Mouse (Mus musculus): ENCODE measurements around the gene Dusp16. TPM values are rescaled to one million over a fixed set of nuclear protein-coding genes. Genes with fewer than 3 reads are reported as not detected.

Dusp16 gene
- total RNA-seq, 1 experiment: 10.3 TPM

GRCm38 (mm10) chr6:134756058-134756457, 36.4 kb downstream of the Dusp16 start:
- Histone ChIP-seq H3K4me3 (ENCODE audit: insufficient read depth in 1 of 2, low read depth in 1 of 2, low read length in 2 of 2, poor library complexity in 1 of 2, severe bottlenecking in 1 of 2) (no peak overlapping the region), H3K36me3 (ENCODE audit: control insufficient read depth, insufficient read depth, low read length, poor library complexity, severe bottlenecking) (peaks cover 3% of the 10 kb centered on the region; the same call in 1 of the 2 replicates), H3K9ac (ENCODE audit: insufficient read depth, low read depth, low read length, poor library complexity, severe bottlenecking) (no peak overlapping the region), H3K4me1 (ENCODE audit: control insufficient read depth in 2 of 2, insufficient read depth in 2 of 2, low read length in 2 of 2, poor library complexity in 1 of 2) (peaks cover 6 to 7% of the 10 kb centered on the region in 2 experiments; a peak in 2 of 4 replicates), H3K27ac (ENCODE audit: insufficient read depth, low read depth, low read length, poor library complexity, severe bottlenecking) (no peak overlapping the region; the same call in 1 of the 2 replicates), H3K9me3 (ENCODE audit: control insufficient read depth, insufficient read depth, low read depth, low read length) (no peaks in the 10 kb centered on the region)
- TF ChIP-seq MAFK (IDR thresholded peaks at IDR 0.05; ENCODE audit: insufficient read depth, low read depth, low read length) (no peak), CHD2 (IDR thresholded peaks at IDR 0.05; ENCODE audit: low read depth, low read length) (no peak), HCFC1 (IDR thresholded peaks at IDR 0.05; ENCODE audit: borderline replicate concordance, insufficient read depth, low read length) (no peak)
- no peak for DNase-seq (ENCODE audit: low read depth, low spot score)
- in situ Hi-C loops (cut with MboI; ENCODE audit: low sequenced_read_pairs in 2 of 2, unreplicated experiment in 2 of 2): no loop called here

- Histone ChIP-seq H3K9me3 (ENCODE audit: control insufficient read depth, insufficient read depth, low read depth, low read length) (no peaks in the 10 kb centered on the region), H3K4me3 (ENCODE audit: insufficient read depth in 1 of 2, low read depth in 1 of 2, low read length in 2 of 2, poor library complexity in 1 of 2, severe bottlenecking in 1 of 2) (no peak overlapping the region), H3K27ac (ENCODE audit: insufficient read depth, low read depth, low read length, poor library complexity, severe bottlenecking) (peak overlapping the region; percentile 73; the same call in 1 of the 2 replicates), H3K36me3 (ENCODE audit: control insufficient read depth, insufficient read depth, low read length, poor library complexity, severe bottlenecking) (peaks cover 3% of the 10 kb centered on the region; the same call in 1 of the 2 replicates), H3K9ac (ENCODE audit: insufficient read depth, low read depth, low read length, poor library complexity, severe bottlenecking) (no peak overlapping the region), H3K4me1 (ENCODE audit: control insufficient read depth in 2 of 2, insufficient read depth in 2 of 2, low read length in 2 of 2, poor library complexity in 1 of 2) (peaks cover 6 to 7% of the 10 kb centered on the region in 2 experiments; a peak in 2 of 4 replicates)
- in situ Hi-C loops (cut with MboI; ENCODE audit: low sequenced_read_pairs in 2 of 2, unreplicated experiment in 2 of 2): no loop called here
- TF ChIP-seq HCFC1 (IDR thresholded peaks at IDR 0.05; ENCODE audit: borderline replicate concordance, insufficient read depth, low read length) (no peak), MAFK (IDR thresholded peaks at IDR 0.05; ENCODE audit: insufficient read depth, low read depth, low read length) (no peak), ZC3H11A (IDR thresholded peaks at IDR 0.05; ENCODE audit: borderline replicate concordance, low read depth, low read length) (no peak)
- DNase-seq (ENCODE audit: low read depth, low spot score): peak; percentile 15
Observed at GRCm38 (mm10) chr6:134753858-134754257, 38.6 kb downstream of the Dusp16 start.

GRCm38 (mm10) chr6:134753412-134753811, 39.0 kb downstream of the Dusp16 start:
- peak; percentile 9 for DNase-seq (ENCODE audit: low read depth, low spot score)
- no peak for TF ChIP-seq HCFC1 (IDR thresholded peaks at IDR 0.05; ENCODE audit: borderline replicate concordance, insufficient read depth, low read length)
- TF ChIP-seq ZNF384 (IDR thresholded peaks at IDR 0.05; ENCODE audit: low read depth, low read length): peak; percentile 76
- peak; percentile 87 for TF ChIP-seq MAFK (IDR thresholded peaks at IDR 0.05; ENCODE audit: insufficient read depth, low read depth, low read length)
- TF ChIP-seq CHD2 (IDR thresholded peaks at IDR 0.05; ENCODE audit: low read depth, low read length): no peak
- no peak for TF ChIP-seq ZC3H11A (IDR thresholded peaks at IDR 0.05; ENCODE audit: borderline replicate concordance, low read depth, low read length)
- peaks cover 6 to 7% of the 10 kb centered on the region in 2 experiments; a peak in 2 of 4 replicates for H3K4me1 ChIP-seq (ENCODE audit: control insufficient read depth in 2 of 2, insufficient read depth in 2 of 2, low read length in 2 of 2, poor library complexity in 1 of 2)
- H3K36me3 ChIP-seq (ENCODE audit: control insufficient read depth, insufficient read depth, low read length, poor library complexity, severe bottlenecking): peaks cover 3% of the 10 kb centered on the region; the same call in 1 of the 2 replicates
- no peak overlapping the region for H3K4me3 ChIP-seq (ENCODE audit: insufficient read depth in 1 of 2, low read depth in 1 of 2, low read length in 2 of 2, poor library complexity in 1 of 2, severe bottlenecking in 1 of 2)
- in situ Hi-C loops (cut with MboI; ENCODE audit: low sequenced_read_pairs in 2 of 2, unreplicated experiment in 2 of 2): no loop called here
- H3K9me3 ChIP-seq (ENCODE audit: control insufficient read depth, insufficient read depth, low read depth, low read length): no peaks in the 10 kb centered on the region
- no peak overlapping the region for H3K9ac ChIP-seq (ENCODE audit: insufficient read depth, low read depth, low read length, poor library complexity, severe bottlenecking)
- no peak overlapping the region for H3K27ac ChIP-seq (ENCODE audit: insufficient read depth, low read depth, low read length, poor library complexity, severe bottlenecking)

- Histone ChIP-seq H3K4me3 (ENCODE audit: insufficient read depth in 1 of 2, low read depth in 1 of 2, low read length in 2 of 2, poor library complexity in 1 of 2, severe bottlenecking in 1 of 2) (no peak overlapping the region), H3K27ac (ENCODE audit: insufficient read depth, low read depth, low read length, poor library complexity, severe bottlenecking) (no peak overlapping the region), H3K9ac (ENCODE audit: insufficient read depth, low read depth, low read length, poor library complexity, severe bottlenecking) (no peak overlapping the region), H3K36me3 (ENCODE audit: control insufficient read depth, insufficient read depth, low read length, poor library complexity, severe bottlenecking) (peaks cover 3% of the 10 kb centered on the region; the same call in 1 of the 2 replicates), H3K4me1 (ENCODE audit: control insufficient read depth in 2 of 2, insufficient read depth in 2 of 2, low read length in 2 of 2, poor library complexity in 1 of 2) (peaks cover 6 to 7% of the 10 kb centered on the region in 2 experiments; a peak in 2 of 4 replicates), H3K9me3 (ENCODE audit: control insufficient read depth, insufficient read depth, low read depth, low read length) (no peaks in the 10 kb centered on the region)
- TF ChIP-seq HCFC1 (IDR thresholded peaks at IDR 0.05; ENCODE audit: borderline replicate concordance, insufficient read depth, low read length) (no peak), ZNF384 (IDR thresholded peaks at IDR 0.05; ENCODE audit: low read depth, low read length) (no peak), ZC3H11A (IDR thresholded peaks at IDR 0.05; ENCODE audit: borderline replicate concordance, low read depth, low read length) (no peak), CHD2 (IDR thresholded peaks at IDR 0.05; ENCODE audit: low read depth, low read length) (no peak), MAFK (IDR thresholded peaks at IDR 0.05; ENCODE audit: insufficient read depth, low read depth, low read length) (no peak)
- in situ Hi-C loops (cut with MboI; ENCODE audit: low sequenced_read_pairs in 2 of 2, unreplicated experiment in 2 of 2): no loop called here
- no peak for DNase-seq (ENCODE audit: low read depth, low spot score)
Observed at GRCm38 (mm10) chr6:134751883-134752647, 40.4 kb downstream of the Dusp16 start.

All from ES-E14 (cell line).